Mouse (Mus musculus): ENCODE measurements around the gene Bbc3. TPM values are rescaled to one million over a fixed set of nuclear protein-coding genes. Genes with fewer than 3 reads are reported as not detected.

The Bbc3 gene
- polyA plus RNA-seq, 1 experiment: 38.5 TPM

- Histone ChIP-seq H3K36me3 (ENCODE audit: control insufficient read depth, insufficient read depth, low read length, poor library complexity, severe bottlenecking) (peaks cover 44% of the 10 kb centered on the region), H3K27ac (ENCODE audit: insufficient read depth, low read length) (no peak overlapping the region), H3K9me3 (replicated peaks; ENCODE audit: control insufficient read depth, insufficient read depth, low read length, poor library complexity, severe bottlenecking) (no peaks in the 10 kb centered on the region), H3K27me3 (ENCODE audit: control insufficient read depth, insufficient read depth, low read length, poor library complexity, severe bottlenecking) (no peaks in the 10 kb centered on the region), H3K4me3 (ENCODE audit: low read depth, low read length) (no peak overlapping the region), H3K4me1 (ENCODE audit: control insufficient read depth, insufficient read depth, low read length) (no peaks in the 10 kb centered on the region), H3K9ac (ENCODE audit: low read depth, poor library complexity, severe bottlenecking) (no peak overlapping the region)
- TF ChIP-seq POLR2A (IDR thresholded peaks at IDR 0.05; ENCODE audit: insufficient read depth, low read length) (no peak), EP300 (IDR thresholded peaks at IDR 0.05; ENCODE audit: insufficient read depth, low read depth, low read length) (no peak), CTCF (IDR thresholded peaks at IDR 0.05; ENCODE audit: low read depth, low read length) (no peak)
These were observed 29.5 kb downstream of the Bbc3 start for GRCm38 (mm10) chr7:16337733-16338132.

- no peak for TF ChIP-seq CTCF (IDR thresholded peaks at IDR 0.05; ENCODE audit: low read depth, low read length)
- no peak for TF ChIP-seq EP300 (IDR thresholded peaks at IDR 0.05; ENCODE audit: insufficient read depth, low read depth, low read length)
- TF ChIP-seq POLR2A (IDR thresholded peaks at IDR 0.05; ENCODE audit: insufficient read depth, low read length): no peak
- Histone ChIP-seq H3K27ac (ENCODE audit: insufficient read depth, low read length) (no peak overlapping the region), H3K9me3 (replicated peaks; ENCODE audit: control insufficient read depth, insufficient read depth, low read length, poor library complexity, severe bottlenecking) (no peaks in the 10 kb centered on the region), H3K36me3 (ENCODE audit: control insufficient read depth, insufficient read depth, low read length, poor library complexity, severe bottlenecking) (peaks cover 40% of the 10 kb centered on the region), H3K9ac (ENCODE audit: low read depth, poor library complexity, severe bottlenecking) (no peak overlapping the region), H3K4me1 (ENCODE audit: control insufficient read depth, insufficient read depth, low read length) (no peaks in the 10 kb centered on the region), H3K27me3 (ENCODE audit: control insufficient read depth, insufficient read depth, low read length, poor library complexity, severe bottlenecking) (no peaks in the 10 kb centered on the region), H3K4me3 (ENCODE audit: low read depth, low read length) (no peak overlapping the region)
These were observed 36.4 kb downstream of the Bbc3 start for GRCm38 (mm10) chr7:16344598-16344997.

GRCm38 (mm10) chr7:16345297-16345696, 37.1 kb downstream of the Bbc3 start:
- no peak overlapping the region for H3K27ac ChIP-seq (ENCODE audit: insufficient read depth, low read length)
- no peak for TF ChIP-seq EP300 (IDR thresholded peaks at IDR 0.05; ENCODE audit: insufficient read depth, low read depth, low read length)
- TF ChIP-seq POLR2A (IDR thresholded peaks at IDR 0.05; ENCODE audit: insufficient read depth, low read length): no peak
- TF ChIP-seq CTCF (IDR thresholded peaks at IDR 0.05; ENCODE audit: low read depth, low read length): no peak
- H3K9ac ChIP-seq (ENCODE audit: low read depth, poor library complexity, severe bottlenecking): no peak overlapping the region
- H3K4me1 ChIP-seq (ENCODE audit: control insufficient read depth, insufficient read depth, low read length): no peaks in the 10 kb centered on the region
- no peaks in the 10 kb centered on the region for H3K9me3 ChIP-seq (replicated peaks; ENCODE audit: control insufficient read depth, insufficient read depth, low read length, poor library complexity, severe bottlenecking)
- no peak overlapping the region for H3K4me3 ChIP-seq (ENCODE audit: low read depth, low read length)
- H3K27me3 ChIP-seq (ENCODE audit: control insufficient read depth, insufficient read depth, low read length, poor library complexity, severe bottlenecking): no peaks in the 10 kb centered on the region
- peaks cover 47% of the 10 kb centered on the region for H3K36me3 ChIP-seq (ENCODE audit: control insufficient read depth, insufficient read depth, low read length, poor library complexity, severe bottlenecking)

- no peak for TF ChIP-seq POLR2A (IDR thresholded peaks at IDR 0.05; ENCODE audit: insufficient read depth, low read length)
- TF ChIP-seq EP300 (IDR thresholded peaks at IDR 0.05; ENCODE audit: insufficient read depth, low read depth, low read length): no peak
- TF ChIP-seq CTCF (IDR thresholded peaks at IDR 0.05; ENCODE audit: low read depth, low read length): no peak
- H3K27ac ChIP-seq (ENCODE audit: insufficient read depth, low read length): no peak overlapping the region
- no peaks in the 10 kb centered on the region for H3K9me3 ChIP-seq (replicated peaks; ENCODE audit: control insufficient read depth, insufficient read depth, low read length, poor library complexity, severe bottlenecking)
- H3K9ac ChIP-seq (ENCODE audit: low read depth, poor library complexity, severe bottlenecking): no peak overlapping the region
- no peaks in the 10 kb centered on the region for H3K4me1 ChIP-seq (ENCODE audit: control insufficient read depth, insufficient read depth, low read length)
- no peak overlapping the region for H3K4me3 ChIP-seq (ENCODE audit: low read depth, low read length)
- peaks cover 65% of the 10 kb centered on the region for H3K36me3 ChIP-seq (ENCODE audit: control insufficient read depth, insufficient read depth, low read length, poor library complexity, severe bottlenecking)
- no peaks in the 10 kb centered on the region for H3K27me3 ChIP-seq (ENCODE audit: control insufficient read depth, insufficient read depth, low read length, poor library complexity, severe bottlenecking)
These were observed 41.8 kb downstream of the Bbc3 start for GRCm38 (mm10) chr7:16349999-16350398.

GRCm38 (mm10) chr7:16355854-16356594, 47.8 kb downstream of the Bbc3 start:
- Histone ChIP-seq H3K36me3 (ENCODE audit: control insufficient read depth, insufficient read depth, low read length, poor library complexity, severe bottlenecking) (peaks cover 53% of the 10 kb centered on the region), H3K4me1 (ENCODE audit: control insufficient read depth, insufficient read depth, low read length) (no peaks in the 10 kb centered on the region), H3K9me3 (replicated peaks; ENCODE audit: control insufficient read depth, insufficient read depth, low read length, poor library complexity, severe bottlenecking) (no peaks in the 10 kb centered on the region), H3K4me3 (ENCODE audit: low read depth, low read length) (no peak overlapping the region), H3K27ac (ENCODE audit: insufficient read depth, low read length) (no peak overlapping the region), H3K27me3 (ENCODE audit: control insufficient read depth, insufficient read depth, low read length, poor library complexity, severe bottlenecking) (no peaks in the 10 kb centered on the region), H3K9ac (ENCODE audit: low read depth, poor library complexity, severe bottlenecking) (no peak overlapping the region)
- TF ChIP-seq CTCF (IDR thresholded peaks at IDR 0.05; ENCODE audit: low read depth, low read length): no peak
- TF ChIP-seq POLR2A (IDR thresholded peaks at IDR 0.05; ENCODE audit: insufficient read depth, low read length): no peak
- TF ChIP-seq EP300 (IDR thresholded peaks at IDR 0.05; ENCODE audit: insufficient read depth, low read depth, low read length): no peak

- Histone ChIP-seq H3K27ac (ENCODE audit: insufficient read depth, low read length) (no peak overlapping the region), H3K9me3 (replicated peaks; ENCODE audit: control insufficient read depth, insufficient read depth, low read length, poor library complexity, severe bottlenecking) (no peaks in the 10 kb centered on the region), H3K27me3 (ENCODE audit: control insufficient read depth, insufficient read depth, low read length, poor library complexity, severe bottlenecking) (no peaks in the 10 kb centered on the region), H3K9ac (ENCODE audit: low read depth, poor library complexity, severe bottlenecking) (no peak overlapping the region), H3K36me3 (ENCODE audit: control insufficient read depth, insufficient read depth, low read length, poor library complexity, severe bottlenecking) (peaks cover 53% of the 10 kb centered on the region), H3K4me1 (ENCODE audit: control insufficient read depth, insufficient read depth, low read length) (no peaks in the 10 kb centered on the region), H3K4me3 (ENCODE audit: low read depth, low read length) (no peak overlapping the region)
- TF ChIP-seq POLR2A (IDR thresholded peaks at IDR 0.05; ENCODE audit: insufficient read depth, low read length) (no peak), CTCF (IDR thresholded peaks at IDR 0.05; ENCODE audit: low read depth, low read length) (no peak), EP300 (IDR thresholded peaks at IDR 0.05; ENCODE audit: insufficient read depth, low read depth, low read length) (no peak)
These were observed 49.4 kb downstream of the Bbc3 start for GRCm38 (mm10) chr7:16357602-16358001.

Data from ES-Bruce4 (cell line).